Mouse (Mus musculus) left cerebral cortex, postnatal 14 days (tissue): Measurements from ENCODE around the gene Rbm4. TPM values are rescaled to one million over a fixed set of nuclear protein-coding genes. Genes with fewer than 3 reads are reported as not detected.

Experiments
- DNase-seq, 2 experiments: peaks; one replicate each; pipeline ENCODE4 v3.0.0; 2021 to 2022; ENCODE audit warnings: low spot score in 2 of 2, mixed read lengths in 1 of 2
- intact Hi-C: fragments of 180-260 bp; cut with DNase I; formaldehyde crosslinking; loops from one replicate; pipeline ENCODE4 v1.15.1; 2025
- total RNA-seq, 2 experiments: library from RNA; stranded (reverse); gene quantifications; 2 replicates each; pipeline ENCODE4 v1.2.3; 2021

Rbm4 gene
- total RNA-seq, 2 experiments from 2014 or later = 63.5 to 65.8 TPM

- no peak for DNase-seq
- intact Hi-C loops = loop anchor here (10.0 kb wide), 1 partner anchor 252 kb away; the partner anchor contains the start of gene 2010003K11Rik
Measured at GRCm38 (mm10) chr19:4746611-4747010, 47.1 kb downstream of the Rbm4 start.

- intact Hi-C loops = loop anchor here (10.0 kb wide), 1 partner anchor 251 kb away; the partner anchor contains the start of gene 2010003K11Rik
- no peak for DNase-seq
Measured at GRCm38 (mm10) chr19:4745681-4746080, 48.0 kb downstream of the Rbm4 start.

GRCm38 (mm10) chr19:4745057-4745456 is 48.6 kb downstream of the Rbm4 start:
- intact Hi-C loops = loop anchor here (10.0 kb wide), 1 partner anchor 250 kb away; the partner anchor contains the start of gene 2010003K11Rik
- DNase-seq = no peak

GRCm38 (mm10) chr19:4744026-4744425 is 49.7 kb downstream of the Rbm4 start:
- intact Hi-C loops = loop anchor here (5.0 to 10.0 kb wide), 2 partner anchors 117 to 249 kb away; partner anchors contain the start of genes 2010003K11Rik and Rce1

GRCm38 (mm10) chr19:4743524-4743923 is 50.2 kb downstream of the Rbm4 start:
- intact Hi-C loops = loop anchor here (2.0 to 10.0 kb wide), 3 partner anchors 99 to 249 kb away; partner anchors contain the start of genes 2010003K11Rik and Rce1

More at GRCm38 (mm10) chr19:4744026-4744425, 49.7 kb downstream of the Rbm4 start:
- DNase-seq = no peak

GRCm38 (mm10) chr19:4742229-4742628 is 51.5 kb downstream of the Rbm4 start:
- intact Hi-C loops = loop anchor here (2.0 to 10.0 kb wide), 3 partner anchors 97 to 247 kb away; partner anchors contain the start of genes 2010003K11Rik and Rce1
- DNase-seq = no peak

More at GRCm38 (mm10) chr19:4743524-4743923, 50.2 kb downstream of the Rbm4 start:
- peak in 1 of 2 experiments; percentile 65 for DNase-seq

GRCm38 (mm10) chr19:4741482-4741881 is 52.2 kb downstream of the Rbm4 start:
- intact Hi-C loops = loop anchor here (5.0 to 10.0 kb wide), 2 partner anchors 114 to 247 kb away; partner anchors contain the start of genes 2010003K11Rik and Rce1
- DNase-seq = no peak

GRCm38 (mm10) chr19:4739762-4740161 is 53.9 kb downstream of the Rbm4 start:
- intact Hi-C loops = loop anchor here (5.0 to 10.0 kb wide), 2 partner anchors 112 to 245 kb away; partner anchors contain the start of genes 2010003K11Rik and Rce1
- no peak for DNase-seq

GRCm38 (mm10) chr19:4739053-4739452 is 54.6 kb downstream of the Rbm4 start:
- no peak for DNase-seq
- intact Hi-C loops = no loop called here

GRCm38 (mm10) chr19:4737866-4738265 is 55.8 kb downstream of the Rbm4 start:
- intact Hi-C loops = no loop called here
- DNase-seq = no peak

Other genes with a start within 250 kb of the Rbm4 start
- gene Lrfn4, start 178.2 kb downstream of the Rbm4 start, total RNA-seq = 10 to 100 TPM; 59.2 to 66.1 TPM
- gene Rce1, start 168.3 kb downstream of the Rbm4 start, total RNA-seq = 10 to 100 TPM; 20.4 to 20.6 TPM
- gene Gm960, start 95.2 kb downstream of the Rbm4 start, total RNA-seq = 1 to 10 TPM; 1.8 to 2.1 TPM
- gene Sptbn2, start 82.7 kb downstream of the Rbm4 start, total RNA-seq = 100 to 1,000 TPM; 702 to 775 TPM
- gene Rbm4b, start 37.4 kb downstream of the Rbm4 start, total RNA-seq = 10 to 100 TPM; 13.6 to 14.3 TPM
- 10 to 100 TPM; 12.9 to 19.3 TPM for gene Gm21992, start 17.7 kb upstream of the Rbm4 start, total RNA-seq
- 10 to 100 TPM; 49.3 to 52.6 TPM for gene Rbm14, start 17.7 kb upstream of the Rbm4 start, total RNA-seq
- 10 to 100 TPM; 33.5 to 33.7 TPM for gene Ccs, start 45.4 kb upstream of the Rbm4 start, total RNA-seq
- 1 to 10 TPM; 2.1 to 2.2 TPM for gene Ccdc87, start 45.5 kb upstream of the Rbm4 start, total RNA-seq
- 100 to 1,000 TPM; 115 to 120 TPM for gene Ctsf, start 61.2 kb upstream of the Rbm4 start, total RNA-seq
- 1 to 10 TPM; 2.8 to 3.0 TPM for gene Actn3, start 84.0 kb upstream of the Rbm4 start, total RNA-seq
- gene Zdhhc24, start 84.8 kb upstream of the Rbm4 start, total RNA-seq = 10 to 100 TPM; 27.7 to 29.0 TPM
- 10 to 100 TPM; 46.5 to 47.2 TPM for gene Bbs1, start 112.7 kb upstream of the Rbm4 start, total RNA-seq
- gene Dpp3, start 134.4 kb upstream of the Rbm4 start, total RNA-seq = 10 to 100 TPM; 56.2 to 60.4 TPM
- 10 to 100 TPM; 15.9 to 17.2 TPM for gene Peli3, start 149.2 kb upstream of the Rbm4 start, total RNA-seq
- gene Mrpl11, start 168.2 kb upstream of the Rbm4 start, total RNA-seq = 10 to 100 TPM; 60.2 to 61.9 TPM
- 10 to 100 TPM; 10.7 to 11.3 TPM for gene Npas4, start 196.4 kb upstream of the Rbm4 start, total RNA-seq
- gene Slc29a2, start 230.0 kb upstream of the Rbm4 start, total RNA-seq = 10 to 100 TPM; 17.2 to 21.6 TPM
- 100 to 1,000 TPM; 148 to 151 TPM for gene B4gat1, start 244.9 kb upstream of the Rbm4 start, total RNA-seq
- gene AC124502.3, start 245.0 kb upstream of the Rbm4 start, total RNA-seq = 1 to 10 TPM; 4.8 to 6.2 TPM
- gene Brms1, start 247.5 kb upstream of the Rbm4 start, total RNA-seq = 10 to 100 TPM; 14.7 to 15.1 TPM